Mouse (Mus musculus): ENCODE data around the gene Thrsp. TPM values are rescaled to one million over a fixed set of nuclear protein-coding genes. Genes with fewer than 3 reads are reported as not detected.

Gene Thrsp
- polyA plus RNA-seq, 1 experiment: 53.6 TPM

DNA sequence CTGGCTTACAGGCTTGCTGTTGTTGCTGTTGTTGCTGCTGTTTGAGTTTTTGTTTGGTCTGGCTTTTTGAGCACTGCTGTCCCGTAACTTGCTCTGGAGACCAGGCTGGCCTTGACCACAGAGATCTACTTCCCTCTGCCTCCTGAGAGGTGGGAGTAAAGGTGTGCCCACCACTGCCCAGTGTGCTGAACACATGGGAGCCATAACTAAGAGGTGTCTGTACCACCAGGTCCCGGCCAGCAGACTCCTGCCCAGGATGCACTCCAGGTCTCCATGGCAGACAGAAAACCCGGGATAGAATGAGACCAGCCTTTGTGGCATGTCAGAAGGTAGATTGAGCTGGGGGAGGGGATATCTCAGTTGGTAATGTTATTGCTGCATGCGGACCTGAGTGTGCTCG, 1.6 kb upstream of the Thrsp start:
- no peak overlapping the region for H3K27ac ChIP-seq (ENCODE audit: insufficient read depth, low read length)
- H3K4me3 ChIP-seq (ENCODE audit: insufficient read depth, low read length): no peak overlapping the region
- peaks cover 7% of the 10 kb centered on the region for H3K4me1 ChIP-seq (ENCODE audit: control insufficient read depth, insufficient read depth, low read length)
- TF ChIP-seq POLR2A (IDR thresholded peaks at IDR 0.05; ENCODE audit: extremely low read depth, insufficient read depth, low read length) (no peak), CTCF (IDR thresholded peaks at IDR 0.05; ENCODE audit: extremely low read depth, insufficient read depth, low read length) (no peak)

DNA sequence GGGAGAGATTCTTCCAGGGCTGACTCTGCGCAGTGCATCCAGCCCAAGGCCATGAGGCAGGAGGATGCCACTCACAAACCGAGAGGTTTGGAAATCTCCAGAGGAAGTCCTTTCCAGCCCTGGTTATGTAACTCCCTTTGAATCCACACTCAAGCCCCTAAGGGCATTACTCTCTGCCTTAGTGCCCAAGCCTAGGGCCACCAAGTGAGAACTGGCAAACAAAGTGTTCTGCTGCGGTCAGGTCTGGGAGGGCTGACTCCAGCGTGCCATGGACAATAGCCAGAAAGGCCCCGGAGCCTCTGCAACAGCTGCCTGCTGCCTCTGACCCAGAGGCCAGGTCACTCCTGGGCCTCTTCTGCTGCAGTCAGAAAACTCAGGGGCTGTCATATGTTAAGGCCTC, 1.2 kb upstream of the Thrsp start:
- no peak overlapping the region for H3K4me3 ChIP-seq (ENCODE audit: insufficient read depth, low read length)
- H3K27ac ChIP-seq (ENCODE audit: insufficient read depth, low read length): no peak overlapping the region
- no peak for TF ChIP-seq CTCF (IDR thresholded peaks at IDR 0.05; ENCODE audit: extremely low read depth, insufficient read depth, low read length)
- no peak for TF ChIP-seq POLR2A (IDR thresholded peaks at IDR 0.05; ENCODE audit: extremely low read depth, insufficient read depth, low read length)

DNA sequence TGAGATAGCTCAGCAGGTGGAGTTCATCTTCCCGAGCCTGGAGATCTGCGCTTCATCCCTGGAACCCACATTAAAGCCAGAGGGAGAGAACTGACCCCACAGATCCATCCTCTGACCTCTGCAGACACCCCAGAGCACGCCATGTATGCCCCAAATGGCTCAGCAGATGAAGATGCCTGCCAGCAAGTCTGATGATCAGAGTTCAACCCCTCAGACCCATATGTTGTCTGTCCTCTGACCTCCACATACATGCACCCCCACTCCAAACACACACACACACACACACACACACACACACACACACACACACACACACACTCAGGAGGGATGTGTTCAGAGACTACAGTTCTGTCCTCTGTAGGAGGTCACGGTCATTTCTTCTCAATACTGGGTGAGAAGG, 1.1 kb downstream of the Thrsp start:
- H3K4me3 ChIP-seq (ENCODE audit: insufficient read depth, low read length): peak overlapping the region; percentile 45
- no peak overlapping the region for H3K27ac ChIP-seq (ENCODE audit: insufficient read depth, low read length)
- no peak for TF ChIP-seq POLR2A (IDR thresholded peaks at IDR 0.05; ENCODE audit: extremely low read depth, insufficient read depth, low read length)
- no peak for TF ChIP-seq CTCF (IDR thresholded peaks at IDR 0.05; ENCODE audit: extremely low read depth, insufficient read depth, low read length)
- peaks cover 7% of the 10 kb centered on the region for H3K4me1 ChIP-seq (ENCODE audit: control insufficient read depth, insufficient read depth, low read length)

More for the DNA sequence above, 1.2 kb upstream of the Thrsp start:
- H3K4me1 ChIP-seq (ENCODE audit: control insufficient read depth, insufficient read depth, low read length): peaks cover 7% of the 10 kb centered on the region

DNA sequence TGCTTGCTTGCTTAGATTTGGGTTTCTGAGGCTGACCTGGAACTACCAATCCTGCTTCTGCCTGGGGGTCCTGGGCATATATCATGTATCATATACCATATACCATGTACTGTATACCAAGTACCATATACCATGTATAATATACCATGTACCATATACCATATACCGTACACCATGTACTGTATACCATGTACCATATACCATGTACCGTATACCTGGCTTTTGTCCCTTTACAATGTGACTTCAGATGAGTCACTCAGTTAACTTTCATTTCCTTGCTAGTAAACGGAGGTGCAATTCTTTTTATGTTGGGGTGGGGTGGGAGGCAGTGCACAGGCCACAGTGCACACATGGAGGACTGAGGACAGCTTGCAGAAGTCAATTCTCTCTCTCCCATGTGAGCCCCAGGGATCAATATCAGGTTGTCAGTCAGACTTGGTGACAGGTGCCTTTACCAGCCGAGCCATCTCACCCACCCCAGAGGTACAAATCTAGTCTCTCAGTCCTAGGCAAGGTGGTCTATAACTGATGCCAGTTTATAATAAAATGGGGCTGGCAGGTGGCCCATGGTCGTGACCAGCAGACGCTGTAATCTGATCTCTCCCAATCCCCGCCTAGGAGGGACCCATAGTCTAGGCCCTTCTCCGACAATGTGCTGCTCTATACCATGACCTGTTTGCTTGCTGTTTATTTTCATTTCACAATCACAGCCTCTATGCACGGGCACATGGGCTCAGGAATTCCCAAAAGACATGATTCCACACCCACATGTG, 2.4 kb downstream of the Thrsp start:
- Histone ChIP-seq H3K27ac (ENCODE audit: insufficient read depth, low read length) (no peak overlapping the region), H3K4me3 (ENCODE audit: insufficient read depth, low read length) (no peak overlapping the region), H3K4me1 (ENCODE audit: control insufficient read depth, insufficient read depth, low read length) (peaks cover 2% of the 10 kb centered on the region; the same call in 1 of the 2 replicates)
- TF ChIP-seq POLR2A (IDR thresholded peaks at IDR 0.05; ENCODE audit: extremely low read depth, insufficient read depth, low read length) (no peak), CTCF (IDR thresholded peaks at IDR 0.05; ENCODE audit: extremely low read depth, insufficient read depth, low read length) (no peak)

DNA sequence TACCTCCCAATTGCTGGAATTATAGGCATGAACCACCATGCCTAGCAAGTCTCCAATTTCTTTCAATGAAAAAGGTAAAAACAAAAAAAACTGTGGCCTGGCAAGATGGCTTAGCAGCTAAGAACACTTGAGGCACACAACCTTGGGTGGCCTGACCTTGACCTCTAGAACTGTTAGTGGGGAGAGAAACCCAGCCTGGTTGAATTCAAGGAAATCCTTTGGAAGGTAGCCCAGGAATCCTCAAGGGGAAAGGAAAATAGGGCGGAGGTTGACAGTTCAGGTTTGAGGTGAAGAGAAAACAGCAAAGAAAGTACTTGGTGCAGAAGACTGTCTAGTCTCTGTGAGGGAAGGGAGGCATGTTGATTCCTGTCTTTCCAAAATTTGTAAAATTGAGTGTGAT, 3.1 kb downstream of the Thrsp start:
- Histone ChIP-seq H3K4me1 (ENCODE audit: control insufficient read depth, insufficient read depth, low read length) (peaks cover 2% of the 10 kb centered on the region; the same call in 1 of the 2 replicates), H3K4me3 (ENCODE audit: insufficient read depth, low read length) (no peak overlapping the region), H3K27ac (ENCODE audit: insufficient read depth, low read length) (no peak overlapping the region)
- TF ChIP-seq CTCF (IDR thresholded peaks at IDR 0.05; ENCODE audit: extremely low read depth, insufficient read depth, low read length) (no peak), POLR2A (IDR thresholded peaks at IDR 0.05; ENCODE audit: extremely low read depth, insufficient read depth, low read length) (no peak)

DNA sequence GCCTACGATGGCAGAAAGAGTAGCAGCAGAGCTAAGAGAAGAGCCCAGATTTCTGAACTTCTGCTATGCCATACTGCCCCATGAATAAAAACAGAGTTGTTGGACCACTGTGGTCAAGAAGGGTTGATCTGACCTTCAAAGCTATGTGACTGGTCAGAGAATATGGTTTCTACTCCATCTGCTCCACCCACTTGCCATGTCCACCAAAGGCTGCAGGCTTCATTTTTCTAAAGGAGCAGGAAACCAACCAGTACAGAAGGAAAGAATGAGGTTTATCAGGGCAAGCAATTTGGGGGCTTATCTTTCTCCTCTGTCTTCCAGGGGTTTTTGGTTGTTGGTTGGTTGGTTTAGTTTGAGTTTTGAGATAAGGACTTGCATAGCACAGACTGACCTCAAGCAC, 3.5 kb downstream of the Thrsp start:
- no peak overlapping the region for H3K4me3 ChIP-seq (ENCODE audit: insufficient read depth, low read length)
- H3K4me1 ChIP-seq (ENCODE audit: control insufficient read depth, insufficient read depth, low read length): peaks cover 2% of the 10 kb centered on the region; the same call in 1 of the 2 replicates
- no peak for TF ChIP-seq CTCF (IDR thresholded peaks at IDR 0.05; ENCODE audit: extremely low read depth, insufficient read depth, low read length)
- no peak for TF ChIP-seq POLR2A (IDR thresholded peaks at IDR 0.05; ENCODE audit: extremely low read depth, insufficient read depth, low read length)
- H3K27ac ChIP-seq (ENCODE audit: insufficient read depth, low read length): no peak overlapping the region

DNA sequence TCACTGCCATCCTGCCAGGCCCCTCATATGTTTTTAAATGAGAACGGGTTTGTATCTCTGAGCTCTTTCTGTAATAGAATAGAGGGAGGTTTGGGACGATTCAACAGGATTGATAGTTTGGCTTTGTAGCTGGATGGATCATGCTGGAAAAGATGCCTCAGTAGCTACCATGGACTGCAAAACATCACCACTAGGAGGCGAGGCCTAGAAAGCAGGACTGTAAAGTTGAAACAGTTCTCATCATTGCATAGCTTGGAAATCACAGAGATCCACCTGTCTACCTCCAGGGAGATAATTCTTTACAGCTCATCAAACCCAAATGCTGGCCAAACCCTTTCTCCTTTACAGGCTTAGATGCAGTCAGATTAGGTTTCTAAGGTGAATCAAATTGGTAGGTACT, 6.0 kb downstream of the Thrsp start:
- H3K4me1 ChIP-seq (ENCODE audit: control insufficient read depth, insufficient read depth, low read length): no peaks in the 10 kb centered on the region
- H3K4me3 ChIP-seq (ENCODE audit: insufficient read depth, low read length): no peak overlapping the region
- TF ChIP-seq CTCF (IDR thresholded peaks at IDR 0.05; ENCODE audit: extremely low read depth, insufficient read depth, low read length) (0 out of 2 replicates have a peak, but pooled peaks have one; percentile 18), POLR2A (IDR thresholded peaks at IDR 0.05; ENCODE audit: extremely low read depth, insufficient read depth, low read length) (no peak)
- no peak overlapping the region for H3K27ac ChIP-seq (ENCODE audit: insufficient read depth, low read length)

DNA sequence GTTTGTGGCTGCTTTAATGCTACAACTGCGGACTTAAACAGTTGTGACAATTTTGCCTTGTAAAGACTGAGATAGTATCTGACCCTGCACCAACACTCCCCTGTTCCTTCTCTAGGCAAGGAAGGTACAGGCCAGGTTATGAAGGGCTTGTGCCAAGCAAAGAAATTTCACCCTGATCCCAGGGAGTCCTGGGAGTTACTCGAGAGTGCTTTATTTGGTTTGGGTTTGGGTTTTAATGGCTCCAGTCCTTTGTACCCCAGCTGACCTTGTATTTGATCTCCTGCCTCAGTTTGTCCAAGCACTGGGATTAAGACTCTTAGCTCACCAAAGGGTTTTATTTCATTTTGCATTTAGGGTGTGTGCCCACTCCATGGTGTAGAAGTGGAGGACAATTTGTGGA, 6.4 kb downstream of the Thrsp start:
- no peak for TF ChIP-seq POLR2A (IDR thresholded peaks at IDR 0.05; ENCODE audit: extremely low read depth, insufficient read depth, low read length)
- TF ChIP-seq CTCF (IDR thresholded peaks at IDR 0.05; ENCODE audit: extremely low read depth, insufficient read depth, low read length): no peak
- H3K27ac ChIP-seq (ENCODE audit: insufficient read depth, low read length): no peak overlapping the region

DNA sequence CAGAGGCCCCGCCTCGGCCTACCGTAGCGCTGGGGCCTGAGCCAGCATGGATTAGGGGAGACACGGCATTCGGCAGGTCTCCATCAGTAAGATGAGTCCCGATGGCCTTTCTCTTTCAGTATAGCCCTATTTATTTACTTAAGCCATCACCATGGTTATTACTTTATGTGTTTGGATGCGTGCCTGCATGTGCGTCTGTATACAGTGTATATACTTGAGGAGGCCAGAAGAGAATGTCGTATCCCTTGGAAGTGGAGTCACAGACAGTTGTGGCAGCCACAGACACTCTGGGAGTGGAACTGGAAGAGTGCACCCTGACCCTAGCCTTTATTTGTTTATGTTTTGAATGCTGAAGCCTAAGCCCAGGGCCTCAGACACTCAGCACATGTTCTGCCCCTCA, 10.4 kb downstream of the Thrsp start:
- H3K4me1 ChIP-seq (ENCODE audit: control insufficient read depth, insufficient read depth, low read length): no peaks in the 10 kb centered on the region
- no peak overlapping the region for H3K27ac ChIP-seq (ENCODE audit: insufficient read depth, low read length)
- TF ChIP-seq POLR2A (IDR thresholded peaks at IDR 0.05; ENCODE audit: extremely low read depth, insufficient read depth, low read length) (no peak), CTCF (IDR thresholded peaks at IDR 0.05; ENCODE audit: extremely low read depth, insufficient read depth, low read length) (no peak)
- no peak overlapping the region for H3K4me3 ChIP-seq (ENCODE audit: insufficient read depth, low read length)

More for the DNA sequence above, 6.4 kb downstream of the Thrsp start:
- Histone ChIP-seq H3K4me3 (ENCODE audit: insufficient read depth, low read length) (no peak overlapping the region), H3K4me1 (ENCODE audit: control insufficient read depth, insufficient read depth, low read length) (no peaks in the 10 kb centered on the region)

Data from cortical plate, adult 2 months (tissue).